Mouse (Mus musculus): Measurements from ENCODE around the gene Kcnk4. TPM values are rescaled to one million over a fixed set of nuclear protein-coding genes. Genes with fewer than 3 reads are reported as not detected.

The Kcnk4 gene
- total and polyA plus RNA-seq, 3 experiments, result 0.21 to 0.80 TPM; not detected in 1

GRCm38 (mm10) chr19:6907094-6907493 is 27.2 kb downstream of the Kcnk4 start (continued):
- no peak for TF ChIP-seq RAD21 (IDR thresholded peaks at IDR 0.05; ENCODE audit: low read depth, low read length)
- no peak for TF ChIP-seq ETS1 (conservative IDR thresholded peaks at IDR 0.05; ENCODE audit: low read depth, low read length)
- TF ChIP-seq RCOR1 (conservative IDR thresholded peaks at IDR 0.05; ENCODE audit: low read depth, low read length), result no peak

- H3K36me3 ChIP-seq (replicated peaks in 1 of 2; ENCODE audit: control insufficient read depth in 1 of 2, insufficient read depth in 1 of 2, low read length in 1 of 2), result peaks cover 17 to 49% of the 10 kb centered on the region in 2 experiments
- in situ Hi-C loops (cut with MboI; ENCODE audit: low pct_ligation_motif_present, low pct_unique_long_range_greater_than_20kb, low sequenced_read_pairs) (no loop called here), dilution Hi-C loops (cut with MboI; ENCODE audit: extremely low pct_ligation_motif_present, extremely low pct_unique_long_range_greater_than_20kb, low sequenced_read_pairs) (no loop called here)
- DNase-seq (ENCODE audit: extremely low read depth), result no peak
- TF ChIP-seq PAX5 (IDR thresholded peaks at IDR 0.05; ENCODE audit: low read length), result no peak
- no peak for TF ChIP-seq MAZ (IDR thresholded peaks at IDR 0.05; ENCODE audit: low read depth, low read length)
- TF ChIP-seq SMC3 (IDR thresholded peaks at IDR 0.05; ENCODE audit: low read depth, low read length), result no peak
- no peak for TF ChIP-seq GABPA (IDR thresholded peaks at IDR 0.05; ENCODE audit: insufficient replicate concordance, low read depth, low read length)
- no peak for TF ChIP-seq MEF2A (IDR thresholded peaks at IDR 0.05; ENCODE audit: borderline replicate concordance, low read depth, low read length)
- no peak for TF ChIP-seq ZKSCAN1 (IDR thresholded peaks at IDR 0.05; ENCODE audit: borderline replicate concordance, low read depth, low read length)
- no peak for TF ChIP-seq MAFK (IDR thresholded peaks at IDR 0.05; ENCODE audit: insufficient replicate concordance, low read length)
- TF ChIP-seq ZMIZ1 (IDR thresholded peaks at IDR 0.05; ENCODE audit: low read depth, low read length), result no peak
- TF ChIP-seq USF1 (IDR thresholded peaks at IDR 0.05; ENCODE audit: low read depth, low read length), result no peak
- no peak for TF ChIP-seq TCF12 (IDR thresholded peaks at IDR 0.05; ENCODE audit: low read depth, low read length)
- TF ChIP-seq NELFE (IDR thresholded peaks at IDR 0.05; ENCODE audit: low read depth, low read length), result no peak
- TF ChIP-seq CHD2 (IDR thresholded peaks at IDR 0.05; ENCODE audit: low read length), result no peak
- TF ChIP-seq JUND (conservative IDR thresholded peaks at IDR 0.05; ENCODE audit: low read depth, low read length), result no peak
- no peak overlapping the region for H3K9ac ChIP-seq (ENCODE audit: insufficient read depth, low read depth)
- H3K4me3 ChIP-seq (replicated peaks in 1 of 3; ENCODE audit: low read depth in 2 of 3, low read length in 2 of 3, poor library complexity in 1 of 3), result no peak overlapping the region
- H3K4me1 ChIP-seq (ENCODE audit: control insufficient read depth in 1 of 2, insufficient read depth in 2 of 2), result peaks cover 4 to 21% of the 10 kb centered on the region in 2 experiments; a peak in 3 of 4 replicates
- H3K4me2 ChIP-seq (ENCODE audit: insufficient read depth, low read depth, poor library complexity, severe bottlenecking), result no peak overlapping the region
- H3K9me3 ChIP-seq (replicated peaks; ENCODE audit: low read length), result no peaks in the 10 kb centered on the region
- H3K27ac ChIP-seq (ENCODE audit: insufficient read depth, low read depth), result no peak overlapping the region
- peaks cover 21% of the 10 kb centered on the region for H3K79me2 ChIP-seq (replicated peaks; ENCODE audit: control insufficient read depth, extremely low read depth, insufficient read depth, poor library complexity, severe bottlenecking)
- H3K27me3 ChIP-seq (replicated peaks), result no peaks in the 10 kb centered on the region
These were observed 28.1 kb downstream of the Kcnk4 start for GRCm38 (mm10) chr19:6906199-6906598.

GRCm38 (mm10) chr19:6905498-6906159 is 28.7 kb downstream of the Kcnk4 start:
- Histone ChIP-seq H3K9ac (ENCODE audit: insufficient read depth, low read depth) (no peak overlapping the region), H3K9me3 (replicated peaks; ENCODE audit: low read length) (no peaks in the 10 kb centered on the region), H3K27ac (ENCODE audit: insufficient read depth, low read depth) (no peak overlapping the region), H3K4me3 (replicated peaks in 1 of 3; ENCODE audit: low read depth in 2 of 3, low read length in 2 of 3, poor library complexity in 1 of 3) (no peak overlapping the region), H3K79me2 (replicated peaks; ENCODE audit: control insufficient read depth, extremely low read depth, insufficient read depth, poor library complexity, severe bottlenecking) (peaks cover 17% of the 10 kb centered on the region), H3K4me2 (ENCODE audit: insufficient read depth, low read depth, poor library complexity, severe bottlenecking) (no peak overlapping the region), H3K27me3 (replicated peaks) (no peaks in the 10 kb centered on the region), H3K4me1 (ENCODE audit: control insufficient read depth in 1 of 2, insufficient read depth in 2 of 2) (peaks cover 4 to 17% of the 10 kb centered on the region in 2 experiments; a peak in 3 of 4 replicates), H3K36me3 (replicated peaks in 1 of 2; ENCODE audit: control insufficient read depth in 1 of 2, insufficient read depth in 1 of 2, low read length in 1 of 2) (peaks cover 15 to 46% of the 10 kb centered on the region in 2 experiments)
- no peak for DNase-seq (ENCODE audit: extremely low read depth)
- dilution Hi-C loops (cut with MboI; ENCODE audit: extremely low pct_ligation_motif_present, extremely low pct_unique_long_range_greater_than_20kb, low sequenced_read_pairs) (no loop called here), in situ Hi-C loops (cut with MboI; ENCODE audit: low pct_ligation_motif_present, low pct_unique_long_range_greater_than_20kb, low sequenced_read_pairs) (no loop called here)
- TF ChIP-seq ZKSCAN1 (IDR thresholded peaks at IDR 0.05; ENCODE audit: borderline replicate concordance, low read depth, low read length) (no peak), IRF4 (IDR thresholded peaks at IDR 0.05; ENCODE audit: low read depth, low read length) (no peak), PAX5 (IDR thresholded peaks at IDR 0.05; ENCODE audit: low read length) (no peak), RAD21 (IDR thresholded peaks at IDR 0.05; ENCODE audit: low read depth, low read length) (no peak), MAX (IDR thresholded peaks at IDR 0.05; ENCODE audit: low read length) (no peak), ELF1 (IDR thresholded peaks at IDR 0.05; ENCODE audit: low read depth, low read length) (no peak), MXI1 (IDR thresholded peaks at IDR 0.05; ENCODE audit: low read depth, low read length) (no peak), MYC (IDR thresholded peaks at IDR 0.05; ENCODE audit: low read depth, low read length) (no peak), USF1 (IDR thresholded peaks at IDR 0.05; ENCODE audit: low read depth, low read length) (no peak), ZC3H11A (IDR thresholded peaks at IDR 0.05; ENCODE audit: low read depth, low read length) (no peak), CHD1 (IDR thresholded peaks at IDR 0.05; ENCODE audit: low read depth, low read length) (no peak), EP300 (IDR thresholded peaks at IDR 0.05; ENCODE audit: low read length) (no peak), POLR2AphosphoS2 (IDR thresholded peaks at IDR 0.05; ENCODE audit: low read depth, low read length) (no peak), MEF2A (IDR thresholded peaks at IDR 0.05; ENCODE audit: borderline replicate concordance, low read depth, low read length) (no peak), ETS1 (conservative IDR thresholded peaks at IDR 0.05; ENCODE audit: low read depth, low read length) (no peak), MAZ (IDR thresholded peaks at IDR 0.05; ENCODE audit: low read depth, low read length) (no peak)

All from CH12.LX (cell line).